Mouse (Mus musculus) yolk sac, embryonic 10.5 days (tissue): ENCODE measurements around the gene Hmga1.

Experiments used
- DNase-seq: peaks from one replicate; pipeline ENCODE4 v3.0.0-alpha.2; 2017; ENCODE audit warnings: low spot score

The Hmga1 gene

DNA sequence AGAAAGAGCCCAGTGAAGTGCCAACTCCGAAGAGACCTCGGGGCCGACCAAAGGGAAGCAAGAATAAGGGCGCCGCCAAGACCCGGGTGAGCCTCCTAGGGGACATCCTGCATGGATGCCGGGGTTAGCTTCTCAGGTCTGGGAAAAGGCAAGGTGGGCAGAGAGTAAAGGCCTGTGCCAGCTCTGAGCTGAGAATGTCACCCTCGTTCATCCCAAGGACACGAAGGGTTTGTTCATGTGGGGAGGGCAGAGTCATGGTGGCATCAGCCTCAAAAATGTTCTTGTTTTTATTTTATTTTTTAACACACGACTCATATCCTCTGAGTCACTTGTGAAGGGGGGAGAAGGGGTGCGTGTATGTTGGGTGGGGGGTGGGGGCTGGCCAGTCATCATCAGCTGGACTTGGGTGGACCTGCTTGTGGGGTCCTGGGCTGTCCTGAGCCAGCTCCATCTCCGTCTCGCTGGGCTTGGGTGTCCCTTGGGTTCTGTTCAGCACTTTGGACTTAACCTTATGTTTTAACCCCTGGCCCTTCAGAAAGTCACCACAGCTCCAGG is 4.7 kb downstream of the Hmga1 start:
- no peak for DNase-seq

DNA sequence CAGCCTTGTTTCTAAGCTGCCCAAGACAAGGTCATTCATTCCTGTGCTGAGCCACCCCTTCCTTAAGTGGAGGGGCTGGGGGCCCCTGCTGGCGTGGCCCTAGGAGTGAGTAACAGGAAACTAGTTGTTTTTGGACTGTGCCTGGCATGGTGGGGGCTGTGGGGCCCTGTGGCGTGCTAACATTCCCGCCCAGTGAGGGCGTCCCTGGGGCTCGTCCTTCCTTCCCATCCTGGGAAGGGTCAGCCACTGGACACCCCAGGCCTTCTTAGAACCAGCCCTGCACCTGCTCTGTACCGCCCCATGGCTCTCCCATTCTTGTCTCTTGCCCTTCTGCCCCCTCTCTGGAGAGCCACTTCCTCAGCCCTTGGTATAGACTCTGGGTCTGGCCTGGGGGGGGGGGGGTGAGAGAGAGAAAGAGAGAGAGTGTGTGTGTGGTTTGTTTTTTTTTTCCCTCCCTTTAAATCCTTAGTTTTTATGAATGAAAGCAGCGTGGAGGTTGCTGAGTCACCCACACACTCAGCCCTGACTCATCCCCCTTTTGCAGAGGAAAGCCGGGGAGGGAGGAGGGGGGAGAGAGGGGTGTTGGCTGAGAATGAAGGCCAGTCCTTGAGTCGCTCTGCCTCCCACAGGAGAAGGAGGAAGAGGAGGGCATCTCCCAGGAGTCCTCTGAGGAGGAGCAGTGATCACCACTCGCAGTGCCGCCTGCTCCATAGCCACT is 5.7 kb downstream of the Hmga1 start:
- no peak for DNase-seq

DNA sequence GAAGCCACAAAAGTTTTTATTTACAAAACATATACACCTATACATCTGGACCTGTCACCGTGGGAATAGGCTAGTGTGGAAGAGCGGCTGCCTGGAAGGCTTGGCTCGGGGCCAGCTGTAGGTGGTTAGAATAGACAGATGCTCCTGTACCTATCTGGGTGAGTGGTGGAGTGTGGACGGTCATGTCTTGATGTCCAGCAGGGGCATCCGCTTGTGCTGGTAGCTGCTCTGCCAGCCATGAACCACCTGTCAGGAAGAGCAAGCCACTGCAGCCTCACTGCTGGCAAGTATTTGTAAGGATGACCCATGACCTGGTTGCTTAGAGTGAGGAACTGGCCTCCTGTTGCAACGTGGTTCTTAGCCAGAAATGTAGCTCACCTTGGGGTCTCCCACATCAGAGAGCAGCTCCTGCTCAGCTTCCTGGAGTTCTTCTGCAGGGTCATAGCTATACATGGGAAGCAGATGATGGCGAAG is 7.5 kb downstream of the Hmga1 start:
- DNase-seq = no peak

DNA sequence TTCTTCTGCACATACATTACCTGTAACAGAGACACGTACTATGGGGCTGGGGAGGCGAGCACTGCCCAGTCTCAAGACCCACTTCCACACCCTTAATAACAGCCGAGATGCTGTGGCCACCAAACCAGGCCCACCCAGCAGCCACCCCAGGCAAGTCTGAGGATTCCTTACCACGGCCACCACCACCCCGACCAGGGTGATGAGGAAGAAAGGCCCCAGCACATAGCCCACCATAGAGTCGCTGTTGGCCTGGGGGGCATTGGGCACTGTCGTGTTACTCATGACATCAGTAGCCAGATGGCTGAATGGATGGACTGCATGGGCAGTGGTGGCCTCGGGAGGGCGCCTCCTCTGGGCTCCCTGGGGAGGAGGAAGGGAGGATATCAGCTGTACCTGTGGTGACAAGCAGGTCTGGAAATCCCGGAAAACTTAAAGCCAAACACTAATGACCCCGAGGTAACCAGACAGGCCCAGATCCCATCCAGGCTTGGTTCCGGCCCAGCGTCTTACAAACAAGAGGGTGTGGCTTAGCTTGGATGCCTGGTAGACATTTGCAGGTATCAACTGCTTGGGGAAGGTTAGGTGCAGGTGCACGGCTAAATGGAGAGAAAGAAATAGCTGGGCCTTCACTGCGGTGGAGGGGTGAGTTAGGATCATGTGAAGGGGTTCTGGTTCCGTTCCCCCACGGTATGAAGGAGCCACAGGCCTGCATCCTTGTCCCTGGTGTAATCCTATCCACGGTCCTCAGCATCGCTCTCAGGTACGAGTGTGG is 8.3 kb downstream of the Hmga1 start:
- peak; percentile 66 for DNase-seq

DNA sequence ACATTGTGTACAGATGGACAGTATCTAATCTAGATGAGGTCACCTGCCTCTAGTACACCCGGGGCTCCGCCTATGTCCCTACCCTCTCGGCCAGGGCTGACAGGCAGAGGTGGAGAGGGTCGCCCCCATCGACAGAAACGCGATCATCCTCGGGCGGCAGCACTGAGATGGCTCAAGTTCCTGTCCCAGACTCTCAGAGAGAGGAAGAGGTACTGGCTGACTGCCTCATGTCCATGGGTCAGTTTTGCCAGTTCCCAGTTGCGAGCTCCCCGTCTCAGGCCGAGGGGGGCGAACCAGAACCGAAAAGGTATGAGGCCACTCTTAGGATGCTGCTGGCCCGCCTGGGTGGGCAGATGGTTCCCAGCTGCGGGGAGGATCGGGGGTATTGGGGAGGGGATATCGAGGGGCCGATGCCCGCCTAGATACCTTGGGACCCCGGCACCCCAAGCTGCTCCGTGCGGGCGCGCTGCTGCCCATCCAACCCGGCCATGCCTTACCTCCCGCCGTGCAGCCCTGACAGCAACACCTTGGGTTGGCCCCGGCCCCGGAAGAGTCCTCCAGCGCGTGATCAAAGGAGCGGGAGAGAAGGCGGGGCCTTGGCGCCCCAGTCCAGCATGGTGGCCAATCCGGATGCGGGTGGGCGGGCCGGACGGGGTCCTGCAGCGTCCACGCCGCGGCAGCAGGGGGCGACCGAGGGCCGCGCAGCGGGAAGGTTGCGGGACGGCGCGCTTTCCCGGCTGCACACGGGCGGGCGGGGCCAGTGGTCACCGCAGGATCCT is 9.1 kb downstream of the Hmga1 start, which contains the start of gene AI413582:
Gene AI413582, minus strand, starts transcription at position 594 of the 779 bp plus-strand sequence.
- DNase-seq = peak; percentile 94

DNA sequence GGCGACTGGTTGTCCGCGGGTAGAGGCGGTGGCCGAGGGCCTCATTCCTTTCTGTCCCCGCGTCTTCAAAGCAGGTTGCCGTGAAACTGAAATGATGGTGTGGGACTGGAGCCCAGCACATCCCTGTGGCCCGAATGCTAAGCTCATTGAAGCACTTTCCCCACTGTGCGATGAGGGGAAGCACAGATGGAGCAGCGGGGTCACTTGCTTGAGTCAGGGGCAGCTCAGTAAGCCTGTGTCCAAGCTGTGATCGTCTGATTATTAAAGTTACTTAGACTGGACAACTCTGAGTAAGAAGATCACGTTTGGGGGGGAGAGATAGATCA is 9.6 kb downstream of the Hmga1 start:
- no peak for DNase-seq

DNA sequence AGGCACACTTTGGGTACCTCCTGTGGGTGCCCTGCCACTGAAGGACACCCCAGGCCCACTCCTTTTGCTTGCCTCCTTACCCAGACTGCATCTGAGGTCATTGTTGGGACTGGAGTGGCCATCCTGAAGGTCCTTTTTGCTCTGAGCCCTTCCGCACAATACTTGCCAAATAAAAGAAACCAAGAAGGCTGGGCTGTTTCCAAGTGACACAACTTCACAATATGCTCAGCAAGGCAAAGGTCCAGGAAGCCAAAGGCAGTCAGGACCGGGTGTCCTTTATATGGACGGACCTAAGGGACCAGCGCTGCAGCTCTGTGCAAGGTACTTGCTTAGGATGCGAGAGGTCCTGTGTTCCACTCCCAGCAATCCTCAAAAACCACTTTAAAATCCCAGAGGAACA is 11.9 kb downstream of the Hmga1 start:
- DNase-seq = no peak

DNA sequence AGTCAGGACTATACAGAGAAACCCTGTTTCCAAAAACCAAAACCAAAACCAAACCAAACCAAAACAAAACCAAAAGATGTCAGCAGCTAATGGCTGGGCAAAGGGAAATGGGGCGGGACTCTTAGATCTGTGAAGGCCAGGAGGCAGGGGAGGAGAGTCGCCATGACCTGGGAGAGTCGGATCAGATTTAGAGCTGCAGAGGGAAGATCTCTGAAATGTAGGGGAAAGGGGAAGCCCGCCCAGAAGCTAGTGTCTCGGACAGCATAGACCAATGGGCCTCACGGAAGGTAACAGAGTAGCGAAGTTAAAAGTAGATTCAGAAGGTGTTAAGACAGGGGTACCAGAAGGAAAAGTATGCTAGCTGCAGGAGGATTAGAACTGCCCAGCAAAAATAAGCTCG is 15.0 kb downstream of the Hmga1 start:
- no peak for DNase-seq

DNA sequence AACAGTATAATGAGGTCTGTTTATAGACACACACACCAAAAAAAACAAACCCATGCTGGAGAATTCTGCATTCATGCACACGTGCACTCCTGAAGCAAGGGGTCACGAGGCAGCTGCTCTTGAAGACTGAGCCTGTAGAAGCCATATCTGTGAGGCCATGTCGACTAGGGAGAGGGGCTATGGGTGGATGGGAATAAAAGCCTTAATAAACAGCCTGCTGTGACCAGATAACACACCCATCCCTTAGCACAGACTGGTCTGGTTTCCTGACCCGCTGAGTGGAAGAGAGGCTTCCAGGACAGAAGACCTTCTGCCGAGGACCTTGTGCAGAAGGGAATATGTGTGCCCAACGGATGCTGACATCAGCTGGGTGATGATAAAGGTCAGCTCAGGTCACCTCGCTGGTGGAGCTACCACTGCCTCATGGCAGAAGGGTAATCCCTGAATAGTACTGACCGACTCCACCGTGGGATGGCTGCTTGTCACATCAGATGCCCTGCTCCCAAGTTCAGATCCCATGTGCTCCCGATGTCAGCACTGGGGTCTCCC is 17.5 kb downstream of the Hmga1 start:
- DNase-seq = no peak

DNA sequence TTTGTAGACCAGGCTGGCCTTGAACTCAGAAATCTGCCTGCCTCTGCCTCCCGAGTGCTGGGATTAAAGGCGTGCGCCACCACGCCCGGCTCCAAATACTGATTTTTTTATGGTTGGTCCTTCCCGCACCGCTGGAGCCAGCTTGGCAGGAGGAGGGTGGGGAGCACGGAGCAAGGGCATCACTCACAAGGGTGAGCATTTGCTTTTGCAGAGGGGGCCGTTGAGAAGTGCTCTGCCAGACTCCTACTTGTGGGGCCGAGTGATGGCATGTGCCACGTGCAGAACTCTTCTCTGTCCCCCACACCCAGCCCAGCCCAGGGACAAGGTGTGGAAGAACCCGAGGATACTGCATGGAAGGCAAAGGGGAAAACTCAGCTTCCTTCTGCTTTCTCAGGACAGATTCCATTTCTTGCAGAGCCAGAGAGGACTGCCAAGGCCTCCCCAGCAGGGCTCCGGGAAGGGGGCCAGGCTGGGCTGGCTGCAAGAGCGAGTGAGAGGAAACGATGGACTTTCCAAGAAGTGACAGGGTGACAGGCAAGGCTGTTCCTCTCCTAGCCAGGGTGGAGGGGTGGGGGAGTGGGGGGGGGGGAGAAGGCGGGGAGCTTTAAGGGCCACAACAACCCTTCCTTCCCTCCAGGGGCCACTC is 18.3 kb downstream of the Hmga1 start:
- DNase-seq = no peak

DNA sequence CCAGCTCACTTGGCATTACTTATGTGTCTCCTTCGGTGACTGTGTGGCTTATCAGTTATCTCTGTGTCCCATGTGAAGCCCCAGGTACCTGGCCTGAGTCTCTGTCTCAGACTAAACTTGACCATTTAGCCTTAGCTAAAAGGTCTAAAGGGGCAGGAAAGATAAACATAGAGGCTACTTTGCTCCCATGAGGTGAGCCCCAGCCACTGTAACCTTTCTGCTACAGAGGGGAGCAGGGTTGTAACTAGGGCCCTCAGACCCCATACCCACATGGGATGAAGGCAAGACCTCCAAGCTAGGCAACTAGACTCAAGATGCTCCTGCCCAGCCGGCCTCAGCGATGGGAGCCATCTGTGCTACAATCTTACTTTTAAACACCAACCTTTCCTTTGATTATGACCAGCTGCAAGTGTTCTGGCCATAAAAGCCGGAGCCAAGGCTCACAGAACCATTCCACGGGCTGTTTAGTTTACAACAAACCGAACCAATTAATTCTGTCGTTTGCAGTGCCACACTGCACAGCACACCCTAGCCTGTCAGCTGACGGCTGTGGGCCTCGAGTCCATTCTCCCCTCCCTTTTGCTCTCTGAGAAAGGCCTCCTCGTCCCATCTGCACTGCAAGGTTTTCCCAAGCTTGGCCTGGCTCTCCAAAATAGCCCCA is 18.9 kb downstream of the Hmga1 start:
- DNase-seq = no peak

DNA sequence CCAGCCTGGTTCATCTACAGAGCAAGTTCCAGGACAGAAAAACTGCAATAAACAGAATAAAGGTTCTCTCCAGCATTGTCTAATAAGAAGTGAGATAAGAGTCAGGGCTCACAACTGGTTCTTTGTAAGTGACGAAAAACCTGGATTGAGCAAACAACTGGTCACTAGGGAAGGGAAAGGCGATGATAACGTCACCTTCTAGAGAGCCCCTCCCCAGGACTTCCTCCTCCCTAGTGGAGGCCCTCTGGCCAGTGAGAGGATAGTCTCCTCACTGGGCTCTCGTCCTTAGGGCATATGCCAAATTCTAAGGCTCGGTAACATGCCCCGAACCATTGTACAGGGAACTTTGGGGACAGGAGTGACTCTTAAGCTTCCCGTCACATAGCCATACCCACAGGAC is 19.8 kb downstream of the Hmga1 start:
- no peak for DNase-seq

DNA sequence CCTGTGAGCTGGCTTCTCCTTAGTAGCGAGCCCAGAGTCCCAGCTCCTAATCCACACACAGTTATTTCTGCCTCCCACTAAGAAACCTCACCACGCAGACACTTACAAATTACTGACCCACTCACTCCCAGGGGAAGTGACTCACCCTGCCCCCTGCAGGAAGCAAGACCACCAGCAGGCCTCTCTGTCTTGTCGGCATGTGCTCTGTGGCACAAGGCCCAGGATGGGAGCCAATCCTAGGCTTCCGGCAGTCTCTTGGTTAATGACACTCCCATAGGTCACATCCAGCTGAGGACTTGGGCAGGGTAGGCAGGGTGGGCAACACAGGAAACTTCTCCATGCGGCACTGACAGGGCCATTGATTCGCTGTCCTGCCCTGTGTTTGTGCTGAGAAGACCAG is 21.2 kb downstream of the Hmga1 start:
- no peak for DNase-seq

DNA sequence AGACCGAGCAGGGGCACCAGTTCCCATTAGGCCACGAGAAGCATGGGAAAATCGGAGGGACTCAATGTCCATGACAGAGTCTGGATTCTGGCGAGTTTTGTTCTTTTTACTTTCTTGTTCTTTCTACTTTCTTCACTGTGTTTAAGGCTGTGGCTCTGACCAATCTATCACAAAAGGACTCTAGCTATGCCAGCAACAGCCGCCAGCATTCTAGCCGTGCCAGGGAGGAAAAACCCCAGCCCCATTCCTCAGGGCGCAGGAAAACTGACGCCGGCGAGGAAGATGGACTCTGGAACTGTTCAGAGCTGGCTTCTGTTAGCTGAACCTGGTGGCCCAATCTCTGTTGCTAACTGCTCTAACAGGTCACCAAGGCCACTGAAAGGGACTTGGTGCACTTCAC is 22.2 kb downstream of the Hmga1 start:
- no peak for DNase-seq

DNA sequence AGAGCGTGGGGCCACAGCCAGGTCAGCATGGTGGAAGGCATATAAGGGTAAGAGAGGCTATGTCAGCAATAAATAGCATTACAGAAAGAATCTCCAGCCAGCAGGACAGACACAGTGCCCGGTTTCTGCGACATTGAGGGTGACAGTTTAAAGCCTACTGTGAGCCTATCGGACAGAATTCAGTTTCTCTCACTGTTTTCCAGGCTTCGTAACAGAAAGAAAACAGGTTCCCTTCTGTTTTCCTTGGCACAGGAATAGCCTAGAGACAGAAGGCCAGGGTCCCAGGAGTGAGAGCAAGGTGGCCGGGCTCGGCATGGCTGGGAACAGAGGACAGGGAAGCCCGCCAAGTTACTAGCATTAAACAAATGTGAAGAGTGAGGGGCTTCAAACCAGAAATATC is 23.5 kb downstream of the Hmga1 start:
- DNase-seq = no peak

DNA sequence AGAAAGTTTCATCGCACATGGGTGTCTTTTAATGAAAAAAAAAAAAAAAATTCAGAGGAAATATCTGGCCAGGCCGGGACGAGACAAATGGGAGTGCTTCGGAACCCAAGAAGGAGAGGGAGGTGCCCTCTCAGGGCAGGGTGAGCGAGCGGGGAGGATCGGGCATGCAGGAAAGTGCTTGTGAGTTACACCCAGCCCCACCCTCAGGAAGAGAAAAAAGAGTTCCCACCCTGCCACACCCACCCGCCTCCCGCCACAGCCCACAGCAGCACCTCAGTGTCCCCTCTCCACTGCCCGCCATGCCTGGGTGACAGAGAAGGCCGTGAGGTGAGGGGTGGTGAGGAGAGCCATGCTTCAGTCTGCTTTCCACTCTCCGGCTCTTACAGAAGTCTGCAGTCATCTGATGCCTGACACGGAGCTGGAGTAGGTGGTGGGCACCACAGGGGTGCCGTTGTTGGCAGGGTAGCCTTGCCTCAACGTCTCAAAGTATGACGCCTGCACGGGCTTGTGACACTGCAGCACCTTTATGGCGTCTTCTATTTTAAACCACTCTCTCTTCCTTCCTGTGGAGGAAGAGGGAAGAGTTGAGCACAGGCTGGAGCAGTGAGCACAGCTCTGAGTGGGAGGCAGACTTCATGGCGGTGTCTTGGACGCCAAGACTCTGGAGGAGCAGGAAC is 24.2 kb downstream of the Hmga1 start:
- DNase-seq = no peak

DNA sequence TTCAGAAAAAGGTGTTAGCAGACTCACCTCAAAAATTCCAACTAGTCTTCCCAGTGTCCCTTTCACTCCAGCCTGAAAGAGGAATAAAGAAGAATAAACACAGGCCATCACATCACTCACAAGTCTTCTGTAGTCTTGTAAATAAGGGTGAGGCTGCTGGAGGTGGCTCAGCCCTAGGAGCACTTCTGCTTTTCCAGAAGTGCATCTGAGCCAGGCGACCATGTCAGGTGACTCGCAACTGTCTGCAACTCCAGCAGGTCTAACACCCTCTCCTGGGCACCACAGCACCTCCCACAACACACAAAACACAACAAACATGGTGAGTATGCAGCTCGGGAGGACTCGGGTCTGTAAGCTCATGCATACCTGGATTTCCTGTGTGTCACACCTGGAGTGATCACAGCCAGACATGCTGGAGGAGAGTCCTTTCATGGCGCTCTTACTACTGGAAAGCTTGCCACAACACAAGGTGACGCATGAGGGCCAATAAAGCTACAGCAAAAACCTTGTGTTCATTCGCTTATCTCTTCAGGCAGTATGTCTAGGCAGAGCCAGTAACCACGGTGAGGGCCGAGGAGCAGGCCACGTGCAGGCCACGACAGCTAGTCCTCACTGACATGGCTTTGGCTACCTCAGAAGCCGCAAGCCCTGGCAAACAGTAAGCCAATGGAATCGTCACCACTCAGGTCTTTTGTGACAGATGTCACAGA is 27.0 kb downstream of the Hmga1 start:
- no peak for DNase-seq

DNA sequence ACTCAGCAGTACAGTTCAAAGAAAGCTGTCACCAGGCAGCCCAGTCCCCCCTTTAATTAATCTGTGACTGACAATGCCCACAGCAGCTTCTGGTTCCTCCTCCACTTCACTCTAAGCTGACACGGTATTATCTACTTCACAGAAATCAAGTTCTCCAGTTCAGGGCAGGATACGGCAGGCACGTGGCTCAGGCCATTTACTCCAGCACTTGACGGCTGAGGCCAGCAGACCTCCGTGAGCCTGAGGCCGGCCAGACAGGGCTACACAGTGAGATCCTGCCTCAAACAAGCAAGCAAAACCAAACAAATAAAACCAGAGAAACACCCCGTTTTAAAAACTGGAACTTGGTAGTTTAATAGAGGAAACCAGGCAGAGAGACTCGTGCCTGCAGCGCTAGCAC is 30.4 kb downstream of the Hmga1 start:
- DNase-seq = peak; percentile 34

DNA sequence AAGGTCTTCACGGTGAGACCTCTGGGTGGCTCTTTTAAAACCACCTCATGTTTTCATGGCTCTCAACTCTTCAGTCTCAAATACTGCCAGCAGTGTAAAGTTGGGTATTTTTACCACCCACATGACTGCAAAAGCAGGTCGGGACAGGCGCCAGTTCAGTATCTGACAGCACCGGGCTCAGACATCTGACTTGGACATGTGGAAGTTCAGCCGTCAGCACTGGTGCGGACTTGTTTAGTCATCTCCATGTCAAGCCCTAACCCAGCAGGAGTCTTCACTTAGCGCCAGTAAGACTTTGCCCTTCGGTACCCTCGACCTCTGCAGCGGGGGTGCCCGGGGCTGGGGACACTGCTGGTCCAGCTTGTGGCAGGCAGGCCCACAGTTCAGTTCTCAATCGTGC is 31.0 kb downstream of the Hmga1 start:
- DNase-seq = peak; percentile 47

DNA sequence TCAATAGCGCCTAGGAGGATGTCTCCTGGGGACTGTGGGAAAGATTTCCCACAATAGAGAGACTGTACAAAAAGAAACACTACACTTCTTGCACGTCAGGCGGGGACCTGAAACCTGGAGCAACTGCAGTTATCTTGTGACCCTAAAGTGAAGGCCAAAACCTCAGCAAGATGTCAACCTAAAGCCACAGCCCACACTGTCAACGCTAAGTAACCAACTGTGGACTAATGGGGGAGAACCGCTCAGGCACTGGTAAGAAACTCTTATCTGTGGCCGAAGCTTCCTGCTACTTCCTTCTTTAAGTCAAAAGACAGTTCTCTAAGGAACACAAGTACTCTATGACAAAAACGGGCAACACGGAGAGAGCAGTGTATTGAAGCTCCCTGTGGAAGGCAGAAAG is 31.9 kb downstream of the Hmga1 start:
- DNase-seq = no peak
